Mouse (Mus musculus) limb, embryonic 13.5 days (tissue): ENCODE results near the gene Cfap99. TPM values are rescaled to one million over a fixed set of nuclear protein-coding genes. Genes with fewer than 3 reads are reported as not detected.

Source experiments
- ATAC-seq: fragments of 200-750 bp; cut with Nextera tagmentation; 2 replicates; pipeline ENCODE4 v1.8.0; 2017; ENCODE audit warnings: low read depth, moderate number of reproducible peaks, moderate TSS enrichment; ENCODE audit not compliant: low FRiP score
- H3K27ac ChIP-seq: fragments of 300-500 bp; sonication (generic); 2 replicates; pipeline ENCODE4 v1.5.1; 2015; ENCODE audit warnings: inconsistent platforms, mild to moderate bottlenecking, moderate library complexity
- H3K27me3 ChIP-seq: fragments of 300-500 bp; sonication (generic); 2 replicates; pipeline ENCODE4 v1.6.1; 2015; ENCODE audit warnings: mild to moderate bottlenecking, inconsistent platforms
- H3K36me3 ChIP-seq: fragments of 300-500 bp; sonication (generic); 2 replicates; pipeline ENCODE4 v1.6.1; 2015; ENCODE audit warnings: inconsistent platforms, mild to moderate bottlenecking, moderate library complexity
- H3K4me1 ChIP-seq: fragments of 300-500 bp; sonication (generic); 2 replicates; pipeline ENCODE4 v1.6.1; 2015; ENCODE audit warnings: inconsistent platforms
- H3K4me2 ChIP-seq: fragments of 300-500 bp; sonication (generic); replicated peaks from 2 replicates; pipeline ENCODE4 v1.6.1; 2015; ENCODE audit warnings: inconsistent platforms, mild to moderate bottlenecking, moderate library complexity
- H3K4me3 ChIP-seq: fragments of 300-500 bp; sonication (generic); 2 replicates; pipeline ENCODE4 v1.5.1; 2015; ENCODE audit warnings: moderate library complexity, mild to moderate bottlenecking, inconsistent platforms
- H3K9ac ChIP-seq: fragments of 300-500 bp; sonication (generic); 2 replicates; pipeline ENCODE4 v1.6.1; 2015; ENCODE audit warnings: mild to moderate bottlenecking, inconsistent platforms
- H3K9me3 ChIP-seq: fragments of 300-500 bp; sonication (generic); 2 replicates; pipeline ENCODE4 v1.6.1; 2016; ENCODE audit warnings: inconsistent platforms
- WGBS: fragments of 180-500 bp; shearing (Covaris S2); methylation state at CpG from one replicate; pipeline ENCODE4 v1.1.7; 2015; 5-methylcytosine and 5-hydroxymethylcytosine counted together
- polyA plus RNA-seq: library from polyadenylated mRNA; unstranded; fragments of >200 nt; fragmentation: Nextera tagmentation; extraction: Ambion mirVana; gene quantifications from 2 replicates; pipeline ENCODE4 v1.2.1, GENCODE M21; 2015

Gene Cfap99
- polyA plus RNA-seq, 1 experiment from 2014 or later, result not detected

- ATAC-seq, result no peak
- Histone ChIP-seq H3K4me1 (0 out of 2 replicates have a peak, but pooled peaks cover 5% of the 10 kb centered on the region), H3K9me3 (no peaks in the 10 kb centered on the region), H3K27ac (no peak overlapping the region), H3K36me3 (no peaks in the 10 kb centered on the region), H3K4me3 (no peak overlapping the region), H3K27me3 (peaks cover 38% of the 10 kb centered on the region), H3K4me2 (no peak overlapping the region), H3K9ac (no peak overlapping the region)
- WGBS, result 67% methylated on average over 7 of the region's 7 CpGs
These were observed 7.4 kb upstream of the Cfap99 start for GRCm38 (mm10) chr5:34280976-34281375.

GRCm38 (mm10) chr5:34283355-34283754 is 5.0 kb upstream of the Cfap99 start:
- Histone ChIP-seq H3K4me3 (no peak overlapping the region), H3K27ac (no peak overlapping the region), H3K27me3 (peaks cover 62% of the 10 kb centered on the region), H3K9ac (no peak overlapping the region), H3K9me3 (no peaks in the 10 kb centered on the region), H3K36me3 (no peaks in the 10 kb centered on the region), H3K4me2 (no peak overlapping the region), H3K4me1 (peaks cover 24% of the 10 kb centered on the region)
- no peak for ATAC-seq
- 82% methylated on average over 5 of the region's 5 CpGs for WGBS

- no peak overlapping the region for H3K4me2 ChIP-seq
- H3K9ac ChIP-seq, result no peak overlapping the region
- no peak for ATAC-seq
- peaks cover 24% of the 10 kb centered on the region for H3K4me1 ChIP-seq
- no peaks in the 10 kb centered on the region for H3K36me3 ChIP-seq
- no peaks in the 10 kb centered on the region for H3K9me3 ChIP-seq
- 39% methylated on average over 3 of the region's 3 CpGs for WGBS
- no peak overlapping the region for H3K27ac ChIP-seq
- H3K4me3 ChIP-seq, result no peak overlapping the region
- H3K27me3 ChIP-seq, result peaks cover 70% of the 10 kb centered on the region
These were observed 4.1 kb upstream of the Cfap99 start for GRCm38 (mm10) chr5:34284156-34284750.

- no peaks in the 10 kb centered on the region for H3K36me3 ChIP-seq
- H3K27me3 ChIP-seq, result peaks cover 77% of the 10 kb centered on the region
- H3K4me3 ChIP-seq, result no peak overlapping the region
- no peak overlapping the region for H3K9ac ChIP-seq
- H3K9me3 ChIP-seq, result no peaks in the 10 kb centered on the region
- no peak for ATAC-seq
- H3K4me1 ChIP-seq, result peaks cover 24% of the 10 kb centered on the region
- WGBS, result 87% methylated on average over 2 of the region's 2 CpGs
- H3K27ac ChIP-seq, result no peak overlapping the region
- H3K4me2 ChIP-seq, result no peak overlapping the region
These were observed 3.1 kb upstream of the Cfap99 start for GRCm38 (mm10) chr5:34285285-34285684.

GRCm38 (mm10) chr5:34286516-34286915 is 1.9 kb upstream of the Cfap99 start:
- Histone ChIP-seq H3K27ac (no peak overlapping the region), H3K4me1 (peaks cover 24% of the 10 kb centered on the region), H3K9me3 (no peaks in the 10 kb centered on the region), H3K27me3 (peaks cover 83% of the 10 kb centered on the region), H3K36me3 (no peaks in the 10 kb centered on the region), H3K9ac (no peak overlapping the region), H3K4me3 (peak overlapping the region; percentile 66), H3K4me2 (peak overlapping the region; percentile 97)
- no peak for ATAC-seq
- 2% methylated on average over 11 of the region's 11 CpGs for WGBS

GRCm38 (mm10) chr5:34287001-34287837 is 1.2 kb upstream of the Cfap99 start:
- H3K9ac ChIP-seq, result 0 out of 2 replicates have a peak overlapping the region, but pooled peaks have one; percentile 43
- peaks cover 24% of the 10 kb centered on the region for H3K4me1 ChIP-seq
- H3K4me2 ChIP-seq, result peak overlapping the region; percentile 97
- no peak overlapping the region for H3K27ac ChIP-seq
- under 1% methylated on average over 54 of the region's 54 CpGs for WGBS
- H3K27me3 ChIP-seq, result peaks cover 88% of the 10 kb centered on the region
- H3K9me3 ChIP-seq, result no peaks in the 10 kb centered on the region
- ATAC-seq, result no peak
- H3K4me3 ChIP-seq, result peak overlapping the region; percentile 66
- H3K36me3 ChIP-seq, result no peaks in the 10 kb centered on the region

- no peak for ATAC-seq
- 2% methylated on average over 18 of the region's 18 CpGs for WGBS
- H3K4me3 ChIP-seq, result peak overlapping the region; percentile 66
- H3K27ac ChIP-seq, result no peak overlapping the region
- peak overlapping the region; percentile 65 for H3K9ac ChIP-seq
- H3K27me3 ChIP-seq, result peaks cover 89% of the 10 kb centered on the region
- peaks cover 24% of the 10 kb centered on the region for H3K4me1 ChIP-seq
- H3K36me3 ChIP-seq, result no peaks in the 10 kb centered on the region
- H3K9me3 ChIP-seq, result no peaks in the 10 kb centered on the region
- H3K4me2 ChIP-seq, result peak overlapping the region; percentile 97
These were observed 608 bp upstream of the Cfap99 start for GRCm38 (mm10) chr5:34287838-34288145.

- no peaks in the 10 kb centered on the region for H3K9me3 ChIP-seq
- H3K4me3 ChIP-seq, result no peak overlapping the region
- no peak overlapping the region for H3K4me2 ChIP-seq
- no peak overlapping the region for H3K9ac ChIP-seq
- H3K27ac ChIP-seq, result no peak overlapping the region
- H3K4me1 ChIP-seq, result peaks cover 19% of the 10 kb centered on the region
- WGBS, result 62% methylated on average over 2 of the region's 2 CpGs
- H3K27me3 ChIP-seq, result peaks cover 74% of the 10 kb centered on the region
- no peaks in the 10 kb centered on the region for H3K36me3 ChIP-seq
- ATAC-seq, result no peak
These were observed 886 bp downstream of the Cfap99 start for GRCm38 (mm10) chr5:34289286-34289685.

GRCm38 (mm10) chr5:34293363-34293762 is 5.0 kb downstream of the Cfap99 start:
- H3K4me1 ChIP-seq, result no peaks in the 10 kb centered on the region
- no peaks in the 10 kb centered on the region for H3K9me3 ChIP-seq
- no peak overlapping the region for H3K4me2 ChIP-seq
- no peak for ATAC-seq
- 75% methylated on average over 6 of the region's 6 CpGs for WGBS
- no peaks in the 10 kb centered on the region for H3K36me3 ChIP-seq
- no peak overlapping the region for H3K27ac ChIP-seq
- peaks cover 39% of the 10 kb centered on the region for H3K27me3 ChIP-seq
- H3K9ac ChIP-seq, result no peak overlapping the region
- no peak overlapping the region for H3K4me3 ChIP-seq

GRCm38 (mm10) chr5:34294696-34295095 is 6.3 kb downstream of the Cfap99 start:
- 54% methylated on average over 2 of the region's 2 CpGs for WGBS
- no peaks in the 10 kb centered on the region for H3K36me3 ChIP-seq
- no peaks in the 10 kb centered on the region for H3K9me3 ChIP-seq
- H3K27me3 ChIP-seq, result peaks cover 32% of the 10 kb centered on the region
- no peaks in the 10 kb centered on the region for H3K4me1 ChIP-seq
- no peak for ATAC-seq
- no peak overlapping the region for H3K4me3 ChIP-seq
- no peak overlapping the region for H3K9ac ChIP-seq
- no peak overlapping the region for H3K27ac ChIP-seq
- no peak overlapping the region for H3K4me2 ChIP-seq

- 81% methylated on average over 2 of the region's 2 CpGs for WGBS
- no peak for ATAC-seq
These were observed 6.7 kb downstream of the Cfap99 start for GRCm38 (mm10) chr5:34295141-34295540.

GRCm38 (mm10) chr5:34298061-34298460 is 9.7 kb downstream of the Cfap99 start:
- ATAC-seq, result no peak

More at GRCm38 (mm10) chr5:34295141-34295540, 6.7 kb downstream of the Cfap99 start:
- H3K27ac ChIP-seq, result no peak overlapping the region
- H3K36me3 ChIP-seq, result no peaks in the 10 kb centered on the region
- H3K4me1 ChIP-seq, result no peaks in the 10 kb centered on the region
- no peak overlapping the region for H3K9ac ChIP-seq
- no peak overlapping the region for H3K4me3 ChIP-seq
- H3K4me2 ChIP-seq, result no peak overlapping the region
- H3K27me3 ChIP-seq, result peaks cover 27% of the 10 kb centered on the region
- H3K9me3 ChIP-seq, result no peaks in the 10 kb centered on the region

More at GRCm38 (mm10) chr5:34298061-34298460, 9.7 kb downstream of the Cfap99 start:
- no peaks in the 10 kb centered on the region for H3K36me3 ChIP-seq
- no peak overlapping the region for H3K9ac ChIP-seq
- no peak overlapping the region for H3K4me2 ChIP-seq
- H3K4me1 ChIP-seq, result no peaks in the 10 kb centered on the region
- H3K27ac ChIP-seq, result no peak overlapping the region
- H3K4me3 ChIP-seq, result no peak overlapping the region
- WGBS, result 46% methylated on average over 4 of the region's 4 CpGs
- peaks cover 8% of the 10 kb centered on the region; the same call in 1 of the 2 replicates for H3K27me3 ChIP-seq
- H3K9me3 ChIP-seq, result no peaks in the 10 kb centered on the region
